Mouse (Mus musculus): ENCODE data around the gene Dio1. TPM values are rescaled to one million over a fixed set of nuclear protein-coding genes. Genes with fewer than 3 reads are reported as not detected.

The Dio1 gene
- polyA plus RNA-seq, 1 experiment from 2014 or later = not detected

DNA sequence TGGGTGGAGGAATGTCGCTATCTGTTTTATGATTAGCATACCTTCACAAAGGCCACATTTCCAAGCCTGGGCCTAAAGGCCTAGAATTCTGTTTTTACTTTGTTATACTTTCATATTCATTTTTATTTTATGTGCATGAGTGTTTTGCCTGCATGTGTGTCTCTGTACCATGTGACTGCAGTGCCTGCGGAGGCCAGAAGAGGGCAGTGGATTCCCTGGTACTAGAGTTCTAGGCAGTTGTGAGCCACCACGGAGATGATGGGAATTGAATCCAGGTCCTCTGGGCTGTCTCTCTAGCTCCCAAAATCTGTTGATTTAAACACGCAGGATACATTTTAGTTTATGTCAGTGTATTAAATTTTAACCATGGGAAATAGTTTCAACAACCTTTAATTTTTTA, 26.5 kb upstream of the Dio1 start:
- Histone ChIP-seq H3K4me3 (no peak overlapping the region), H3K27ac (no peak overlapping the region), H3K4me1 (no peaks in the 10 kb centered on the region)

DNA sequence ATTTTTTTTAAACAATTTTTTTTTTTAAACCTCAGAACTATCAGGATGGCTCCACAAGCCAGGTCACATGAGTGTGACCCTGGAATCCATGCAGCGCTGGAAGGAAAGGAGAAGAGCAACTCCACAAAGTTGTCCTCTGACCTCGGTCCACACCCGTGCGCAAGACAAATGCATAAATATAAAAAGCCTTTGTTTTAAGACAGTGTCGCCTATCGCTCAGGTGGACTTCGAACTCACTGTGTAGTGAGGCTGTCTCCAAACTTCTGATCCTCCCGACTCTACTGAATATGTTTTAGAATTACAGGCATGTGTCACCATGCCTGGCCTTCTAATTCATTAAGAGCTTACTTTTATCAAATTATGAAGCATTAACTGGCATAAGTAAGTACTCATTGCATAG, 21.6 kb upstream of the Dio1 start:
- no peak overlapping the region for H3K4me3 ChIP-seq
- WGBS = 96% methylated on average over 8 of the region's 8 CpGs
- no peaks in the 10 kb centered on the region for H3K27me3 ChIP-seq (replicated peaks)
- ATAC-seq (replicated peaks) = no peak
- no peak overlapping the region for H3K27ac ChIP-seq
- H3K9ac ChIP-seq = no peak overlapping the region
- peaks cover under 1% of the 10 kb centered on the region for H3K36me3 ChIP-seq (replicated peaks)
- no peaks in the 10 kb centered on the region for H3K4me1 ChIP-seq
- H3K4me2 ChIP-seq = no peak overlapping the region
- no peaks in the 10 kb centered on the region for H3K9me3 ChIP-seq

More for the DNA sequence above, 26.5 kb upstream of the Dio1 start:
- Histone ChIP-seq H3K4me2 (no peak overlapping the region), H3K36me3 (replicated peaks) (no peaks in the 10 kb centered on the region), H3K9ac (no peak overlapping the region), H3K27me3 (replicated peaks) (no peaks in the 10 kb centered on the region), H3K9me3 (no peaks in the 10 kb centered on the region)
- ATAC-seq (replicated peaks) = no peak
- 88% methylated on average over 4 of the region's 4 CpGs for WGBS

DNA sequence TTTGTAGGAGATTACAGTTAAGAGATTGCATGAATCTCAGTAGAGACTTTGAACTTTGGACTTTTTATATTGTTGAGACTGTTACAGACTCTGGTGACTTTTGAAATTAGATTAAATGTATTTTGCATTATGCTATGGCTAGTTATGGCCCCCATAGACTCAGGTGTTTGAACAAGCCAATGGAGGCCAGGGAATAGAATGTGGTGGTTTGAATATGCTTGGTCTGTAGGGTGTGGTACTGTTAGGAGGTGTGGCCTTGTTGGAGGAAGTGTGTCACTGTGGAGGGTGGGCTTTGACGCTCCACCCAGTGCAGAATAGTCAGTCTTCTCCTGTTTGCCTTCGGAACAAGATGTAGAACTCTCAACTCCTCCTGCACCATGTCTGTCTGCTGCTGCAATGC, 16.1 kb upstream of the Dio1 start:
- 92% methylated on average over 2 of the region's 2 CpGs for WGBS
- ATAC-seq (replicated peaks) = no peak
- Histone ChIP-seq H3K9me3 (no peaks in the 10 kb centered on the region), H3K36me3 (replicated peaks) (peaks cover 19% of the 10 kb centered on the region), H3K27ac (no peak overlapping the region), H3K4me2 (no peak overlapping the region), H3K4me1 (no peaks in the 10 kb centered on the region), H3K27me3 (replicated peaks) (no peaks in the 10 kb centered on the region), H3K9ac (no peak overlapping the region), H3K4me3 (no peak overlapping the region)

DNA sequence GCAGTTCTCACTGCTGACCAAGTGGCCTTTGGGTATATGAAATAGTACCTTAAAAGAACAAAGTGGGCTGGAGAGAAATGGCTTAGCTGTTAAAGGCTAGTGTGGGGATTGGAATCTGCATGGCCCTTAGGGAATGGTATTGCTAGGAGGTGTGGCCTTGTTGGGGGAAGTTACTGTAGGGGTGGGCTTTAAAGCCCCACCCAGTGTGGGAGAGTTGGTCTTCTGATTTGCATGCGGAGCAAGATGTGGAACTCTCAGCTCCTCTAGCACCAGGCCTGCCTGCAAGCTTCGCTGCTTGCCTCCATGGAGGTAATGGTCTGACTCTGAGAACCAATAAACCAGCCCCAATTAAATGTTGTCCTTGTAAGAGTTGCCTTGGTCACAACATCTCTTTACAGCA, 14.1 kb upstream of the Dio1 start:
- H3K4me2 ChIP-seq = no peak overlapping the region
- ATAC-seq (replicated peaks) = no peak

GRCm38 (mm10) chr4:107318646-107319045, 11.7 kb upstream of the Dio1 start:
- Histone ChIP-seq H3K9me3 (no peaks in the 10 kb centered on the region), H3K4me2 (no peak overlapping the region), H3K27ac (no peak overlapping the region), H3K9ac (no peak overlapping the region), H3K27me3 (replicated peaks) (no peaks in the 10 kb centered on the region), H3K4me1 (peaks cover 8% of the 10 kb centered on the region), H3K4me3 (no peak overlapping the region), H3K36me3 (replicated peaks) (peaks cover 25% of the 10 kb centered on the region)
- 81% methylated on average over 8 of the region's 8 CpGs for WGBS
- ATAC-seq (replicated peaks) = no peak

More for the DNA sequence above, 14.1 kb upstream of the Dio1 start:
- 78% methylated on average over 2 of the region's 2 CpGs for WGBS
- Histone ChIP-seq H3K9ac (no peak overlapping the region), H3K27me3 (replicated peaks) (no peaks in the 10 kb centered on the region), H3K9me3 (no peaks in the 10 kb centered on the region), H3K4me1 (no peaks in the 10 kb centered on the region), H3K27ac (no peak overlapping the region), H3K4me3 (no peak overlapping the region), H3K36me3 (replicated peaks) (peaks cover 25% of the 10 kb centered on the region)

DNA sequence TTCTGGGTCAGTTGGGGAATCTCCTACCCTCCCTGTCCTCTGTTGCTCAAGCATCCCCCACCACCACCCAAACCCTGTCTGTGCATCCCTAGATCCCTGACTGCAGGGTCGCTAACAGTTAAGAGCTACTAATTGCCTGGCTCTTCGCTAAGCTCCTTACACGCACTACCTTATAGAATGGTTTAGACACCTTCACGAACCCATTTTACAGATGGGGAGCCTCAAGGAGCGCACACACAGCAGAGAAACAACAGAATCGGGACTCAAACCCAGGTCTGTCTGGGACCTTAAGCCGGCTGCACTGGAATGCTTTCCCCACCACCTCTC, 7.5 kb upstream of the Dio1 start:
- H3K27ac ChIP-seq = peak overlapping the region; percentile 46; the same call in 1 of the 2 replicates
- ATAC-seq (replicated peaks) = no peak
- H3K27me3 ChIP-seq (replicated peaks) = no peaks in the 10 kb centered on the region
- 9% methylated on average over 7 of the region's 7 CpGs for WGBS
- H3K4me2 ChIP-seq = peak overlapping the region; percentile 59
- no peaks in the 10 kb centered on the region for H3K9me3 ChIP-seq
- H3K4me1 ChIP-seq = peaks cover 12% of the 10 kb centered on the region
- H3K4me3 ChIP-seq = peak overlapping the region; percentile 63
- peak overlapping the region; percentile 53 for H3K9ac ChIP-seq
- peaks cover 14% of the 10 kb centered on the region; the same call in 1 of the 2 replicates for H3K36me3 ChIP-seq (replicated peaks)

DNA sequence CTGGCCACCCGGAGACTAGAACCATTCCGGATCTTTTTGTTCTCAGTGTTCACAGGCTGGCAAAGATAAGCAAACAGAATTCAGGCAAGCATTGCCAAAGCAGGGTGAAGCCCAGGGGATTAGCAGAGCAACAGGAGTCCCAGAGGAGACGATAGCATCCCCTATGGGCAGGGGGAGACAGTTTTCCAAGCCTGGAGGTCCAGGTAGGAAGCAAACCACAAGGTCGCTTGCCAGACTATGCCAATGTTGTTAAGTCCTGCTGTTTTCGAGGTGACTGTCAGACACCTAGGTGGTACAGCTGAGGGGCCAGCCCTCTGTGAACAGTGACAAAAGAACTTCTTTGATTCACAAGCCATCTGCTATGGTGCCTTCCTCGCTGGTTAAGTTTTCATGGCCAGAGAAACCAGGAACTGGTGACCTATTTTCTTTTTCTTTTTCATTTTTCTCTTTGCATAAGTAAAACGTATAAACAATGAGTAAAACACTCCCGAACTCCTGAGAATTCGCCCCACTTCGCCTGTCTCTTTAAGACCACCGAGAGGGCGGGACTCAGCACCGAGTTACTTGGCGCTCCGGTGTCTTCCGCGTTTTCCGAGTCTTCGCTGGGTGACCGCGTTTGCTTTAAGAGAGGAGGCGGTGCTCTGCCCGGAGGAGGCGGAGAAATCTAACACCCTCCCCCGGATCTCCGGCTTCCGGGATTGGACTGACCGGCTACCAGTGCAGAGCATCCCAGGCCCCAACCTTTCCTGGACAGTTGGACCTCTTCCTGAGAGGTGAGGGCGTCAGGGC, 6.9 kb upstream of the Dio1 start, which contains the start of gene Yipf1:
TSS of gene Yipf1 (plus strand) at position 674 of the 789 bp plus-strand sequence.
- no peaks in the 10 kb centered on the region for H3K27me3 ChIP-seq (replicated peaks)
- H3K9me3 ChIP-seq = no peaks in the 10 kb centered on the region
- ATAC-seq (replicated peaks) = peak; percentile 96
- H3K4me2 ChIP-seq = peak within 1 kb of the TSS; percentile 59
- H3K4me3 ChIP-seq = peak within 1 kb of the TSS; percentile 63
- peaks cover 12% of the 10 kb centered on the region for H3K4me1 ChIP-seq
- H3K27ac ChIP-seq = peak within 1 kb of the TSS; percentile 46; the same call in 1 of the 2 replicates
- WGBS = under 1% methylated on average over 29 of the region's 29 CpGs
- peaks cover 9% of the 10 kb centered on the region; the same call in 1 of the 2 replicates for H3K36me3 ChIP-seq (replicated peaks)
- H3K9ac ChIP-seq = peak within 1 kb of the TSS; percentile 53

DNA sequence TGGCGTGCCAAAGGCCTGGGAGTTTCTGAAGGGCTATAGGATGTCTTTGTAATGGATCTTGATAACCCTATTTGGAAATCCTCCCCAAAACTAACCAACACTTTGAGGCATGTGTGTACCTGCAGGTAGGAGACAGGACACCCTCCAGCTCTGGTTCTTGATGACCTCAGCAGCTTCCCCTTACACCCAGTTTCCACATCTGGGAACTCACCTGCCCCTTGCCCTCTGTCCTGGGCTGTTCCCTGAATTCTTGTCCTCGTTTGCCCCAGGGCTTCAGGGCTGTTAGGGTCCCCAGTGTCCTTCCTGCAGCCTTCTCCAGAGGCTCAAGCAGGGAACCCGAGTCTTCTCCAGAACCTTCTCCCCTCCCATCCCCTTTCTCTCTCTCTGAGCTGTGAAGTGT, 3.4 kb downstream of the Dio1 start:
- Histone ChIP-seq H3K4me2 (no peak overlapping the region), H3K9me3 (no peaks in the 10 kb centered on the region), H3K4me1 (no peaks in the 10 kb centered on the region), H3K4me3 (no peak overlapping the region), H3K36me3 (replicated peaks) (no peaks in the 10 kb centered on the region), H3K27ac (no peak overlapping the region), H3K9ac (no peak overlapping the region), H3K27me3 (replicated peaks) (no peaks in the 10 kb centered on the region)
- 67% methylated on average over 3 of the region's 3 CpGs for WGBS
- no peak for ATAC-seq (replicated peaks)

- Histone ChIP-seq H3K4me1 (no peaks in the 10 kb centered on the region), H3K9ac (no peak overlapping the region), H3K9me3 (no peaks in the 10 kb centered on the region), H3K27ac (no peak overlapping the region), H3K4me3 (no peak overlapping the region), H3K36me3 (replicated peaks) (no peaks in the 10 kb centered on the region), H3K27me3 (replicated peaks) (no peaks in the 10 kb centered on the region), H3K4me2 (no peak overlapping the region)
- WGBS = 84% methylated on average over 4 of the region's 4 CpGs
- no peak for ATAC-seq (replicated peaks)
Observed at GRCm38 (mm10) chr4:107302832-107303231, 4.1 kb downstream of the Dio1 start.

DNA sequence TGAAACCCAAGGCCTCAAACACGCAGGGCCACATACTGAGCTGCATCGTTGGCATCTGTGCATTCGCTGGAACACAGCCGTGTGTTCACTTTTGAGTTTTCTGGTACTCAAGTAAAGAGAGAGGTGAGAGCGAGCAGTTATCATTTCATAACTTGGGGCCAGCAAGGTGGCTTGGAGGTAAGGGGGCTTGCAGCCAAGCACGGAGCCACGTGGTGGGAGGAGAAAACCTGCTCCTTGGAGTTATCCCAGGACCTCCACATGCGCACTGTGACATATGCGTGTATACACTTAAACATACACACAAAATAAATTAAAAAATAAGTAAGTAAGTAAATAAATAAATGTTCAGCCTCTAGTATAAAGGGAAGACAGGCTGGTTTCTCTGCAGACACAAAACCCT, 4.7 kb downstream of the Dio1 start:
- no peak for ATAC-seq (replicated peaks)
- Histone ChIP-seq H3K4me1 (no peaks in the 10 kb centered on the region), H3K27ac (no peak overlapping the region), H3K4me2 (no peak overlapping the region), H3K36me3 (replicated peaks) (no peaks in the 10 kb centered on the region), H3K9ac (no peak overlapping the region), H3K4me3 (no peak overlapping the region), H3K27me3 (replicated peaks) (no peaks in the 10 kb centered on the region), H3K9me3 (no peaks in the 10 kb centered on the region)
- 90% methylated on average over 9 of the region's 9 CpGs for WGBS

GRCm38 (mm10) chr4:107300902-107301555, 5.9 kb downstream of the Dio1 start:
- Histone ChIP-seq H3K27ac (no peak overlapping the region), H3K9ac (no peak overlapping the region), H3K4me1 (no peaks in the 10 kb centered on the region), H3K36me3 (replicated peaks) (no peaks in the 10 kb centered on the region), H3K9me3 (no peaks in the 10 kb centered on the region), H3K4me2 (no peak overlapping the region), H3K27me3 (replicated peaks) (no peaks in the 10 kb centered on the region), H3K4me3 (no peak overlapping the region)
- no peak for ATAC-seq (replicated peaks)
- 100% methylated on average over 1 of the region's 1 CpGs for WGBS

DNA sequence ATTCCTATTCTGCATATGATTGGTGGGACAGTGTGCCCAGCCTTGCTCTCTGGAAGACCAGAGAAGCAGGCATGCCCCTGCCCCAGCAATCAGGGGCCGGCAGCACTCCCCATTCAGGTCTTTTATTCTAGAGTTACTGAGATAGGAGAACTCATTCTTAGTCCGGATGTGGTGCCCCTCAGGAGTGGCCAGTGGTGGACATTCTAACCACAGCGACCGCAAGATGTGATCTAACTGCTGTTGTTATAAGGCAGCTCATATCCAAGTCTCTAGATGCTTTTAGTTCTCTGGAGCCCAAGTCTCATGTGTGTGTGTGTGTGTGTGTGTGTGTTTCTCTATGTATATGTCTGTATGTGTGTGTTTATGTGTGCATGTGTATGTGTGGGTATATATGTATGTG, 6.6 kb downstream of the Dio1 start:
- H3K4me1 ChIP-seq = no peaks in the 10 kb centered on the region
- H3K36me3 ChIP-seq (replicated peaks) = no peaks in the 10 kb centered on the region
- H3K9ac ChIP-seq = no peak overlapping the region
- H3K9me3 ChIP-seq = no peaks in the 10 kb centered on the region
- H3K4me3 ChIP-seq = no peak overlapping the region
- no peak overlapping the region for H3K27ac ChIP-seq
- H3K27me3 ChIP-seq (replicated peaks) = no peaks in the 10 kb centered on the region
- no peak for ATAC-seq (replicated peaks)
- 78% methylated on average over 4 of the region's 4 CpGs for WGBS
- H3K4me2 ChIP-seq = no peak overlapping the region
